ENCODE assay signal across 24 mouse cellular contexts in genomic region chr2:51584050-51585046, GRCm38 (mm10). TPM values are rescaled to one million over a fixed set of nuclear protein-coding genes. Genes with fewer than 3 reads are reported as not detected.
DNase-seq lines count a peak whose midpoint lies in the region; ATAC-seq lines count a peak whose summit lies in the region.
"Had no signal": no experiment of that assay in that cellular context is flagged by ENCODE, and none has a peak within 500 bp of the region (broad histone marks: within the 10 kb centered on the region; RNA-seq: fewer than 3 reads in every experiment).

No protein-coding gene starts in this region.

- peak overlapping the region; percentile 68 for H3K27ac ChIP-seq in midbrain, embryonic 12.5 days (replicated peaks)
- no peak overlapping the region for H3K27ac ChIP-seq in midbrain, embryonic 10.5 days (replicated peaks)
- H3K27ac ChIP-seq in embryonic facial prominence, embryonic 10.5 days (replicated peaks) = 0 out of 2 replicates have a peak overlapping the region, but pooled peaks have one; percentile 24
- H3K27ac ChIP-seq in hindbrain, embryonic 12.5 days = peak overlapping the region; percentile 79
- H3K27ac ChIP-seq in midbrain, embryonic 15.5 days = no peak overlapping the region
- H3K27ac ChIP-seq: liver, embryonic 14.5 days had no signal

- no peaks in the 10 kb centered on the region for H3K36me3 ChIP-seq in midbrain, embryonic 12.5 days
- no peaks in the 10 kb centered on the region for H3K36me3 ChIP-seq in midbrain, embryonic 10.5 days
- H3K36me3 ChIP-seq in embryonic facial prominence, embryonic 10.5 days (replicated peaks) = no peaks in the 10 kb centered on the region
- H3K36me3 ChIP-seq in hindbrain, embryonic 12.5 days = no peaks in the 10 kb centered on the region
- H3K36me3 ChIP-seq in midbrain, embryonic 15.5 days (replicated peaks) = no peaks in the 10 kb centered on the region

- 55% methylated on average over 9 of the region's 9 CpGs for WGBS in midbrain, embryonic 12.5 days
- WGBS in midbrain, embryonic 10.5 days = 83% methylated on average over 9 of the region's 9 CpGs
- 84% methylated on average over 9 of the region's 9 CpGs for WGBS in embryonic facial prominence, embryonic 10.5 days
- 33% methylated on average over 9 of the region's 9 CpGs for WGBS in hindbrain, embryonic 12.5 days
- 34% methylated on average over 9 of the region's 9 CpGs for WGBS in midbrain, embryonic 15.5 days

- DNase-seq in midbrain, embryonic 10.5 days (ENCODE audit: low spot score) = no peak
- no peak for DNase-seq in embryonic facial prominence, embryonic 10.5 days (ENCODE audit: low spot score)
- no peak for DNase-seq in adrenal gland, adult 18-20 months (ENCODE audit: low spot score in 2 of 2)
- DNase-seq in gastrocnemius, adult 8-10 months (ENCODE audit: low spot score in 2 of 2) = no peak
- DNase-seq in layer of hippocampus, adult 18-20 months (ENCODE audit: low spot score in 2 of 2) = no peak
- DNase-seq: B cell, adult 2 months; cerebellum, postnatal 14 days; gastrocnemius, postnatal 36 days; heart, postnatal 36 days; kidney, adult 11 months; kidney, postnatal 4 days; layer of hippocampus, postnatal 36 days had no signal

- peak; percentile 70; the same call in 1 of the 2 replicates for ATAC-seq in midbrain, embryonic 12.5 days (ENCODE audit: low FRiP score, low read depth)
- ATAC-seq in hindbrain, embryonic 12.5 days (ENCODE audit: low FRiP score) = peak; percentile 81
- ATAC-seq in midbrain, embryonic 15.5 days (replicated peaks) = 0 out of 2 replicates have a peak, but pooled peaks have one; percentile 41
- ATAC-seq: lung, postnatal 0 days; Patski had no signal

- no peak overlapping the region for H3K4me3 ChIP-seq in midbrain, embryonic 12.5 days
- H3K4me3 ChIP-seq in midbrain, embryonic 10.5 days = no peak overlapping the region
- H3K4me3 ChIP-seq in embryonic facial prominence, embryonic 10.5 days = no peak overlapping the region
- no peak overlapping the region for H3K4me3 ChIP-seq in hindbrain, embryonic 12.5 days
- H3K4me3 ChIP-seq in midbrain, embryonic 15.5 days = no peak overlapping the region

- H3K4me1 ChIP-seq in midbrain, embryonic 12.5 days = peaks cover 16% of the 10 kb centered on the region
- peaks cover 12% of the 10 kb centered on the region for H3K4me1 ChIP-seq in midbrain, embryonic 10.5 days
- peaks cover 13% of the 10 kb centered on the region for H3K4me1 ChIP-seq in embryonic facial prominence, embryonic 10.5 days
- peaks cover 19% of the 10 kb centered on the region for H3K4me1 ChIP-seq in hindbrain, embryonic 12.5 days
- peaks cover 7% of the 10 kb centered on the region for H3K4me1 ChIP-seq in midbrain, embryonic 15.5 days

- H3K9ac ChIP-seq in midbrain, embryonic 12.5 days (replicated peaks) = no peak overlapping the region
- H3K9ac ChIP-seq in hindbrain, embryonic 12.5 days = no peak overlapping the region
- no peak overlapping the region for H3K9ac ChIP-seq in midbrain, embryonic 15.5 days
- H3K9ac ChIP-seq: liver, embryonic 14.5 days had no signal

- no peaks in the 10 kb centered on the region for H3K27me3 ChIP-seq in midbrain, embryonic 12.5 days
- no peaks in the 10 kb centered on the region for H3K27me3 ChIP-seq in midbrain, embryonic 10.5 days (ENCODE audit: low read depth, poor library complexity, severe bottlenecking)
- H3K27me3 ChIP-seq in embryonic facial prominence, embryonic 10.5 days (replicated peaks; ENCODE audit: low read depth, poor library complexity, severe bottlenecking) = no peaks in the 10 kb centered on the region
- no peaks in the 10 kb centered on the region for H3K27me3 ChIP-seq in hindbrain, embryonic 12.5 days
- no peaks in the 10 kb centered on the region for H3K27me3 ChIP-seq in midbrain, embryonic 15.5 days (replicated peaks)
- H3K27me3 ChIP-seq: Patski had no signal

- H3K9me3 ChIP-seq in midbrain, embryonic 12.5 days = no peaks in the 10 kb centered on the region
- H3K9me3 ChIP-seq in midbrain, embryonic 10.5 days (replicated peaks) = no peaks in the 10 kb centered on the region
- no peaks in the 10 kb centered on the region for H3K9me3 ChIP-seq in embryonic facial prominence, embryonic 10.5 days
- no peaks in the 10 kb centered on the region for H3K9me3 ChIP-seq in hindbrain, embryonic 12.5 days (replicated peaks)
- no peaks in the 10 kb centered on the region for H3K9me3 ChIP-seq in midbrain, embryonic 15.5 days

- H3K4me2 ChIP-seq in midbrain, embryonic 12.5 days (replicated peaks) = no peak overlapping the region
- no peak overlapping the region for H3K4me2 ChIP-seq in hindbrain, embryonic 12.5 days (replicated peaks)
- no peak overlapping the region for H3K4me2 ChIP-seq in midbrain, embryonic 15.5 days
- H3K4me2 ChIP-seq: heart, embryonic 11.5 days had no signal

RNA-seq across cellular contexts. Expression of gene Tas2r134, which starts 43.0 kb away (rescaled TPM):
- not detected in 2 replicates for polyA plus RNA-seq in midbrain, embryonic 12.5 days (2016; fragmentation: Nextera tagmentation; extraction: Ambion mirVana)
- not detected in 2 replicates for polyA plus RNA-seq in midbrain, embryonic 10.5 days (2016; fragmentation: Nextera tagmentation; extraction: Ambion mirVana)
- not detected in 2 replicates for polyA plus RNA-seq in embryonic facial prominence, embryonic 10.5 days (2016; fragmentation: Nextera tagmentation; extraction: Ambion mirVana)
- polyA plus RNA-seq in hindbrain, embryonic 12.5 days (2016; fragmentation: Nextera tagmentation; extraction: Ambion mirVana) = not detected in 2 replicates
- not detected in 2 replicates for polyA plus RNA-seq in midbrain, embryonic 15.5 days (2015; fragmentation: Nextera tagmentation; extraction: Ambion mirVana)
- not detected for total RNA-seq in adrenal gland, adult 18-20 months (2021)
- not detected for total RNA-seq in gastrocnemius, adult 8-10 months (2022)
- total RNA-seq in layer of hippocampus, adult 18-20 months (2021) = not detected
- total RNA-seq: gastrocnemius, postnatal 36 days; heart, postnatal 36 days; layer of hippocampus, postnatal 36 days had no signal
- polyA plus RNA-seq: embryonic facial prominence, embryonic 14.5 days; frontal cortex, adult 2 months; heart, embryonic 11.5 days; limb, embryonic 11.5 days; liver, embryonic 14.5 days; lung, postnatal 0 days; Patski; testis, adult 2 months; urinary bladder, adult 2 months had no signal

Comparison
In these comparisons a context has a peak if more than half of its experiments do, and no peak if none do; other contexts are left out.
1. H3K27ac ChIP-seq: peak in midbrain, embryonic 12.5 days (single experiment), embryonic facial prominence, embryonic 10.5 days (single experiment) and hindbrain, embryonic 12.5 days (single experiment); none in midbrain, embryonic 10.5 days (single experiment) and midbrain, embryonic 15.5 days (single experiment).
2. Peak in every context shown above with its lines, with median percentiles within 50 percentile points of each other: ATAC-seq.